Mouse (Mus musculus): ENCODE measurements at regions not wholly inside any gene's neighbourhood (a gene's known extent, or its start where the extent isn't known, plus 50 kb on each side); places are given as distances from the start of the nearest gene placed in this dataset.

DNA sequence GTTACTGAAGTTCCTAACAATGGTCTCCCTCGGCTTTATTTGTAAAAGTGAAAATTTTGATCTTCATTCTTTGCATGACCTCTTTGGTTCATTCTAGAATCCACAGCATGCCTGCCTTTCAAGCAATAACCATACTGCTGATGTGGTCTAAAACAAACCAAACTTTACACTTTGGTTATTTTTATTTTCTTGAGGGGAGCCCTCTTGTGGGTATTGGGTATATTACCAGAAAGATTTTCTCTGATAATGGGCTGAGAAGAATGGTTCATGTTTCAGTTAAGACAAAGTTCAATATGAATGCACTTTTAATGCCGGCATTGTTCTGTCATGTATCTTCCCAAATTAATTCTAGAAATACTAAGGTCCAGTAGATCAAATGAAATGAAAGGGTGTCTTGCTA is 922.9 kb upstream of the Apob start:
- peak; percentile 42 for TF ChIP-seq CTCF (IDR thresholded peaks at IDR 0.05; ENCODE audit: low read depth)
- TF ChIP-seq EP300 (optimal IDR thresholded peaks at IDR 0.05) = no peak
